8 mouse cellular contexts compared by ENCODE assay signal in genomic region chr2:156730501-156730921, GRCm38 (mm10). TPM values are rescaled to one million over a fixed set of nuclear protein-coding genes. Genes with fewer than 3 reads are reported as not detected.
DNase-seq lines count a peak whose midpoint lies in the region; ATAC-seq and TF ChIP-seq lines count a peak whose summit lies in the region.

No protein-coding gene starts in this region.

- H3K4me1 ChIP-seq in limb, embryonic 15.5 days: peaks cover 76% of the 10 kb centered on the region
- peaks cover 42% of the 10 kb centered on the region for H3K4me1 ChIP-seq in limb, embryonic 10.5 days
- peaks cover 64% of the 10 kb centered on the region for H3K4me1 ChIP-seq in hindbrain, embryonic 15.5 days (replicated peaks)
- H3K4me1 ChIP-seq in forebrain, embryonic 11.5 days (replicated peaks; ENCODE audit: control insufficient read depth, insufficient read depth, low read length): 0 out of 2 replicates have a peak, but pooled peaks cover 7% of the 10 kb centered on the region

- peak overlapping the region; percentile 12; the same call in 1 of the 2 replicates for H3K4me2 ChIP-seq in limb, embryonic 15.5 days
- H3K4me2 ChIP-seq in hindbrain, embryonic 15.5 days: no peak overlapping the region
- H3K4me2 ChIP-seq in myocyte (ENCODE audit: low read depth): no peak overlapping the region
- H3K4me2 ChIP-seq in forebrain, embryonic 11.5 days (ENCODE audit: low read depth, low read length, severe bottlenecking): no peak overlapping the region

- no peak overlapping the region for H3K9ac ChIP-seq in limb, embryonic 15.5 days
- no peak overlapping the region for H3K9ac ChIP-seq in hindbrain, embryonic 15.5 days
- no peak overlapping the region; the same call in 1 of the 2 replicates for H3K9ac ChIP-seq in forebrain, embryonic 11.5 days (ENCODE audit: low read length)

- no peaks in the 10 kb centered on the region for H3K9me3 ChIP-seq in limb, embryonic 15.5 days
- H3K9me3 ChIP-seq in limb, embryonic 10.5 days (replicated peaks): no peaks in the 10 kb centered on the region
- no peaks in the 10 kb centered on the region for H3K9me3 ChIP-seq in hindbrain, embryonic 15.5 days
- no peaks in the 10 kb centered on the region for H3K9me3 ChIP-seq in forebrain, embryonic 11.5 days (ENCODE audit: control insufficient read depth, low read length)

- peaks cover 99% of the 10 kb centered on the region for H3K79me2 ChIP-seq in myocyte (ENCODE audit: control insufficient read depth, insufficient read depth)

- H3K4me3 ChIP-seq in limb, embryonic 15.5 days: 0 out of 2 replicates have a peak overlapping the region, but pooled peaks have one; percentile 1
- H3K4me3 ChIP-seq in limb, embryonic 10.5 days: no peak overlapping the region
- H3K4me3 ChIP-seq in hindbrain, embryonic 15.5 days: no peak overlapping the region
- H3K4me3 ChIP-seq in myocyte: no peak overlapping the region
- H3K4me3 ChIP-seq in forebrain, embryonic 11.5 days (ENCODE audit: low read depth, low read length): no peak overlapping the region

- TF ChIP-seq POLR2A in myocyte (IDR thresholded peaks at IDR 0.05; ENCODE audit: insufficient read length, low read depth): peak; percentile 22

- no peak for ATAC-seq in limb, embryonic 15.5 days (ENCODE audit: insufficient number of reproducible peaks, low FRiP score, low TSS enrichment, low read depth)
- ATAC-seq in hindbrain, embryonic 15.5 days (ENCODE audit: low FRiP score, low read depth): no peak
- no peak for ATAC-seq in forebrain, embryonic 11.5 days (replicated peaks; ENCODE audit: low FRiP score)

- H3K27ac ChIP-seq in limb, embryonic 15.5 days: peak overlapping the region; percentile 61
- H3K27ac ChIP-seq in limb, embryonic 10.5 days: no peak overlapping the region
- peak overlapping the region; percentile 55; the same call in 1 of the 2 replicates for H3K27ac ChIP-seq in hindbrain, embryonic 15.5 days (replicated peaks)
- H3K27ac ChIP-seq in forebrain, embryonic 11.5 days (ENCODE audit: low read depth, low read length): no peak overlapping the region

- no peak for DNase-seq in limb, embryonic 10.5 days (ENCODE audit: low spot score)
- peak; percentile 58 for DNase-seq in ZHBTc4 (ENCODE audit: low read depth, low spot score)
- DNase-seq in retina, postnatal 1 day: no peak
- no peak for DNase-seq in forebrain, embryonic 11.5 days (ENCODE audit: low spot score)
- DNase-seq in layer of hippocampus, adult 9-11 months: no peak

- no peaks in the 10 kb centered on the region for H3K27me3 ChIP-seq in limb, embryonic 15.5 days
- H3K27me3 ChIP-seq in limb, embryonic 10.5 days (ENCODE audit: low read depth, poor library complexity, severe bottlenecking): no peaks in the 10 kb centered on the region
- H3K27me3 ChIP-seq in hindbrain, embryonic 15.5 days: no peaks in the 10 kb centered on the region
- no peaks in the 10 kb centered on the region for H3K27me3 ChIP-seq in myocyte (ENCODE audit: control insufficient read depth, insufficient read depth, insufficient read length)
- H3K27me3 ChIP-seq in forebrain, embryonic 11.5 days (ENCODE audit: control insufficient read depth, insufficient read depth, low read length): no peaks in the 10 kb centered on the region

- H3K36me3 ChIP-seq in limb, embryonic 15.5 days: no peaks in the 10 kb centered on the region
- H3K36me3 ChIP-seq in limb, embryonic 10.5 days: peaks cover 46% of the 10 kb centered on the region
- 0 out of 2 replicates have a peak, but pooled peaks cover 4% of the 10 kb centered on the region for H3K36me3 ChIP-seq in hindbrain, embryonic 15.5 days
- H3K36me3 ChIP-seq in myocyte (ENCODE audit: control insufficient read depth, insufficient read depth): peaks cover 4% of the 10 kb centered on the region
- no peaks in the 10 kb centered on the region for H3K36me3 ChIP-seq in forebrain, embryonic 11.5 days (ENCODE audit: control insufficient read depth, insufficient read depth, low read length)

- no peak overlapping the region for H3ac ChIP-seq in myocyte (ENCODE audit: control insufficient read depth, insufficient read length)

- 71% methylated on average over 12 of the region's 12 CpGs for WGBS in limb, embryonic 15.5 days
- 83% methylated on average over 12 of the region's 12 CpGs for WGBS in limb, embryonic 10.5 days
- WGBS in hindbrain, embryonic 15.5 days: 86% methylated on average over 12 of the region's 12 CpGs
- 87% methylated on average over 12 of the region's 12 CpGs for WGBS in forebrain, embryonic 11.5 days

TF ChIP-seq in myocyte, 11 proteins besides CTCF, POLR2A, EP300 and RAD21:
- TF ChIP-seq E2F4 (IDR thresholded peaks at IDR 0.05; ENCODE audit: insufficient read depth) (no peak), POLR2AphosphoS2 (IDR thresholded peaks at IDR 0.05; ENCODE audit: insufficient read length, low read depth) (peak; percentile 31)

RNA-seq across cellular contexts. Expression of gene Myl9, which starts 44.7 kb away (rescaled TPM):
- polyA plus RNA-seq in limb, embryonic 15.5 days (2015; fragmentation: Nextera tagmentation; extraction: Ambion mirVana): 219 and 273 TPM in 2 replicates
- 30.1 and 62.7 TPM in 2 replicates for polyA plus RNA-seq in limb, embryonic 10.5 days (2016; fragmentation: Nextera tagmentation; extraction: Ambion mirVana)
- polyA plus RNA-seq in hindbrain, embryonic 15.5 days (2015; fragmentation: Nextera tagmentation; extraction: Ambion mirVana): 42.4 and 44.8 TPM in 2 replicates
- 442 TPM for polyA plus RNA-seq in myocyte (2012; fragmentation: generic; extraction: Trizol)
- polyA plus RNA-seq in forebrain, embryonic 11.5 days (2014; fragmentation: Nextera tagmentation; extraction: Ambion mirVana): 105 and 121 TPM in 2 replicates

Comparison
In these comparisons a context has a peak if more than half of its experiments do, and no peak if none do; other contexts are left out.
1. H3K27ac ChIP-seq: peak in limb, embryonic 15.5 days (single experiment) and hindbrain, embryonic 15.5 days (single experiment); none in limb, embryonic 10.5 days (single experiment) and forebrain, embryonic 11.5 days (single experiment).